Mouse (Mus musculus) monocyte, adult 5-6 weeks (primary cell): ENCODE measurements around the gene Uts2r. TPM values are rescaled to one million over a fixed set of nuclear protein-coding genes. Genes with fewer than 3 reads are reported as not detected.

ENCODE experiments used
- ATAC-seq: fragments of 153-309, 156-312 bp; replicated peaks from 2 replicates; pipeline ENCODE4 v1.8.0; 2017; ENCODE audit warnings: mild to moderate bottlenecking; ENCODE audit not compliant: low TSS enrichment, insufficient number of reproducible peaks, severe bottlenecking, poor library complexity, low FRiP score
- total RNA-seq: library from RNA; stranded (forward); fragments of 200-1000, 200-491, 200-594 nt; gene quantifications from 3 replicates; pipeline ENCODE4 v1.2.3, GENCODE M21; 2017

The Uts2r gene
- not detected in 3 replicates for total RNA-seq

DNA sequence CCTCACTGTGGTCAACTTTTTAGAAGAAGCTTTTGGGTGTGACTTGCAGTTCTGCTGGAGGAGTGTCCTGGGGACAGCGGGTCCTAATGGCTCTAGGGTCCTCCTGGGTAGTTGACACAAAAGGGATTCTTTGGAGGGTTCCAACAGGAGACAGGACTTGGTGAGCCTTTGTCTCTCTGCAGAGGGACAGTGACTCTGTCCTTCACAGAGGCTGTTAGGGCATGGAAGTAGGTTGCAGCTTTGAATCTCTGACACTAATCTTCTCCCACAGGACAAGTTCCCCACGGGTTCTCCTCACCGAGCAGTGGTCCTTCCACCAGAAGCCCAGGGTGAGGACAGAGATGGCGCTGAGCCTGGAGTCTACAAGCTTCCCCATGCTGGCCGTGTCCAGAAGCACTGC is at the start of gene Uts2r:
Gene Uts2r, plus strand, starts transcription at position 301 of the 400 bp plus-strand sequence.
- ATAC-seq: no peak

DNA sequence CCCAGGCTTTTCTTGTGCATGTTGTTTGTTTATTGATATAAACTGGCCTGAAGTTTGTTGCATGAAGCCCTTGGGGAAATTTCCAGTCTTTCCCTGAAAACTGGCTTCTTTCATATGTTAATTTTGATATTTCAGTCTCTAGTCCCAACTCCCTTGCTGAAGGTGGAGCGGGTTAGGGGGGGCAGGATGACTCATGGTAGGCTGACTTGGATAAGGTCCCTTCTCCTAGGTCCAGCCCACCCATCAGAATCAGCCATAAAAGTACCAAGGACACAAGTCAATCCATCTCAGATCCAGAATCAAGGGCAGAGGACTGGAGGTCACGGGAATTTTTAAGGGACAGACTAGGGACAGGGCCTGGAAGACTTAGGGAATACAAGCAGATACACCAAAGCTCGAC is 49.0 kb upstream of the Uts2r start:
- no peak for ATAC-seq

DNA sequence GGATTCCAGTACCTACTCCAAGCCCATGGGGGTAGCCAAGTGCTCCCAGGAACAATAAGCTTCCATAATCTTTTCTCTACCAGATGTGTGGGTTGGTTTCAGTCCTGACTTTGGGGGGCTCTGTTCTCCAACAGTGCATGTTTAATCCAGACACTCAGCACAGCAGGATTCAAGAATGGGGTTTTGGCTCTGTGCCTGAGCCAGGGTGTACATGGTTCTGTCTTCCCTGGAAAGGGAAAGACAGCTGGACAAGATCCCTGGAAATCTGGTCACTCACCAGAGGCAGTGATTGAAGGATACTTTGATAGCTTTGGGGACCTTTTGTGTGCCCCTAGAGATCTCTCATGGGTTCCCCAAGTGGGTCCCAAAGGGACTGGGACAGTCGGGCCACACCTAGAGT is 48.5 kb upstream of the Uts2r start:
- ATAC-seq: no peak

DNA sequence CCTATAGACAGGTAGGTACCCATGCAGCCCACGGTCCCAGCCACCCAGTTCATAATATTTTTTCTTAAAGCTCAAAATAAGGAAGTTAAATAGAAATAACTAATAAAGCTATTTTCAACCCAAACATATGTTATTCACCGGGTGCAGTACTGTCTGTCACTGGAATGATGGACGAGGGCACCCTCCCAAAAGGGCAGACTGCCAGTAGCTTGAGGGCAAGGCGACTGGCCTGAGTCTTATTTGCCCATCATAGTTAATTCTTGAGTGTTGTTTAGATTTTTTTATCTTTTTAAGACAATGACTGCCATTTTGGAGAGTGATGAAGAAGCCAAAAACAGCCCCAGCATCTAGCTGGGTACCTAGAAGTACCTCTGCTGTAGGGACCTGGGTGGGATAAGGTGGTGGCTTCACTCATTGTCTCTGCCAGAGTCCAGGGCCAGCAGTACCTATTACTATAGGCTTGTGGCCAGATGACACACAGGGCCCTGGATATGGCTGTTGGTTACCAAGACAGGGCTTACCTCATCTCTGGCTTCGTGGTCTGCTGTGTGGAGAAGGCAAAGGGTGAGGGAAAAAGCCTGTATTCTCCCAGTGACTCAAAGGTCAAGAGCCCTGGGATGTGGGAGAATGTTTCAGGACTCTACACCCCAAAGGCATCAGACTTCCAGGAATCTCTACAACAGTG is 47.8 kb upstream of the Uts2r start:
- no peak for ATAC-seq

DNA sequence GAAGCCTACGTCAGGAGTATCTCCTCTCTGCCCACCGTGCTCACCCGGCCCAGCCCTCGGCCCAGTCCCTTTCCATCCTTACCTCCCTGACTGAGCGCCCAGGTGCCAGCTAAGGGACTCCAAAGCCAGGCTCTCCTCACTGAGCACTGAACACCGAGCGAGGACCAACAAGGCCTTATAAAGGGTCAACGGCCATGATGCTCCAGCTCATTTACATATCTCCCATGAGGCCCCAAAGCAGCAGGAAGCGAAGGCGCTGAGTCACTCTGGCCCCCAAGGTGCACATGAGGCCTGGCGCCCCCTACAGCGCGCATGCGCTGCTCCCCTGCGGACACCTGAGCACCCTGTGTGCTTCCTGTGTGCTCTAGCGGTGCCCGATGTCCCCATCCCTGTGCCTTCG is 42.0 kb upstream of the Uts2r start:
- no peak for ATAC-seq

DNA sequence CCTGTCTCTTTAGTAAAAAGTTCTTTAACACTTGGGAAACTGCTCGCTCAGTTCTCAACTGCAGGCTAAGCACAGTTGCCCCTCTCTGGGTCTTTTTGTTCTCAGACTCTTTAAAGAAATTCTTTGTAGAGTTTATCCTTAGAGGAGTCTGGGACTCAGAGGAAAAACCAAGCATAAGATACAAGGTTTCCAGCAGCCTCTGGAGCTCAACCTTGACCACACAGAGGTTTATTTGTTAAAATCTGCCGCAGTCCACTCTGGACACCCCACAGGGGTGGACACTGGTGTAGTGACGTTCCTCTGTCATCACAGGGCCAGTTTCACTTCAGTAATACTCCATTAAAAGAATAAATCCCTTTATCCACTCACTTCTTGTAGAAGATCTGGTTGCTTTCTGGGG is 41.5 kb upstream of the Uts2r start, which contains the start of gene Tex19.2:
Gene Tex19.2, minus strand, starts transcription at position 101 of the 400 bp plus-strand sequence.
- no peak for ATAC-seq

DNA sequence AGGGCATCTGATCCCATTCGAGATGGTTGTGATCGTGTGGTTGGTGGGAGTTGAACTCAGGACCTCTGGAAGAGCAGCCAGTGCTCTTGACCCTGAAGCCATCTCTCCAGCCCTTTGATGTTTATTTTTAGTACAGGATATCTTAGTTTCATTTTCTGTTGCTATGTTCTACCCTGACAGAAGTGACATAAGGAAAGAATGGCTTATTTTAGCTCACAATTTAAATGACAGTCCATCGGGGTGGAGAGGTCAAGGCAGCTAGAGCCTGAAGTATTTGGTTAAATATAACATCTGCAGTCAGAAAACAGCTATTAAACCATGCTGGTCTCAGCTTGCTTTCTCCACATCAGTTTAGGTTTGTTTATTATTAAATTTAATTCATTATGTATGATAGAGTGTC is 38.9 kb upstream of the Uts2r start:
- ATAC-seq: no peak

DNA sequence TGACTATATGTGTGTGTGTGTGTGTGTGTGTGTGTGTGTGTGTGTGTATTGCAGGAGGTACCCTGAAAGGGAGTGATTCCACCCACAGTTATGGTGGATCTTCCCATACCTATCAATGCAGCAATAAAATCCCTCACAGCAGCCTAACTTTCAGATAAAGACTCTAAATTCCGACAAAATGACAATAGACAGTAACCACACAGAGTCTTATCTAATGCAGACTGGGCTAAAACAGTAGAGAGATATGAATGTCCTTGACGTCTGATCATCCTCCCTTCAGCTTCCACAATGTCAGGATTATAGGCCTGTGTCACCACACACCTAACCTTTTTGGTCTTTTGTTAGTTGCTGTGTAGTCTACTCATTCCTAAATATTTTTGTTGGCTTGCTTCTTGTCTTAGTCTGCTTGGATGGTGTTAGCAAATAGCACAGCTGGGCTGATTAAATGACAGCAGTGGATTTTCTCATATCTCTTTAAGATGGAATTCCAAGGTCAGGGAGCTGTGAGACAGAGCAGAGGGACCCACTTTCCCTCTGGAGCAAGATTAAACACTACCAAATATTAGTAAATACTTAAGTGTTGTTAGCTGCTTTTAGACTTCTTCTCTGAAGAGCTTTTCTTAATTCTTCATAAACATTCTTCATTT is 37.9 kb upstream of the Uts2r start:
- no peak for ATAC-seq

DNA sequence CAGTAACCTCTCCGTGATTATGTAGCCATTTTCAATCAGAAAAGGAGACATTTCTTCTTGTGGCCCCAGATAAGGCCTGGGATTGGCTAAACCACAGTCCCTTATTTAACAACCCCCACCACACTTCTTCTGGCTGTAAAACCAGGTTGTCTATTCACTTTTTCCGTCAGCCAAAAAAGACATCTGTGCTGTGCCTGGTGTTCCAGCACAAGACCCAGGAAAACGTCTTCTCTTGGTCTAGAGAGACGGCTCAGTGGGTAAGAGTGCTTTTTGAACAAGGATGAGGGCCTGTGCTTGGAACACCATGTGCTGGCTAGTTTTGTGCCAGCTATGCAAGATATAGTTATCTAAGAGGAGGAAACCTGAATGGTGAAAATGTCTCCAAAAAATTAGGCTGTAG is 36.6 kb upstream of the Uts2r start:
- ATAC-seq: no peak

DNA sequence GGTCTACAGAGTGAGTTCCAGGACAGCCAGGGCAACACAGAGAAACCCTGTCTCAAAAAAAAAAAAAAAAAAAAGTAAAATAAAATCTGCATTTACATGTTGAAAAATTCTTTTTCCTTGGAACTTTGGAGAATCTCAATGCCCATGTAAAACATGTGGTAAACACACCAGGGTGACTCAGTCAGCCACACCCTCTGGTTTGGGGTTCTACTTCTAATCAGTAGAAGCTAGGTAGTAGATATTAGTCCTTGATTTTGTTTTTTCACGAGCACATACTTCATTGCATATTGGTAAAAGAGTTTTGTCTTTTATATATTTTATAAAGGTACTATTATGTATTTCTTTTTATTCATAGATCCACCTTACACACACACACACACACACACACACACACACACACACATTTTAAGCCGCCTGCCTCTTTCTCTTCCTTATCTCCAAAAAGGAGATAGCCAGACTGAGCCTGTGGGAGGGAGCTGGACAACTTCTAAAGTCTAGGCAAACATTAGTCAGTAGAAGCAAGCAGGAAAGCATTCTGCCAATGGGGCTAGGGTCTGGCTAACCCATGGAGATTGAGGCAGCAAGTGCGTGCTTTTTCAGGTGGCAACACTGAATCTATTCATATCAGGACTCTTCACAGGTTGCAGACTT is 34.4 kb upstream of the Uts2r start:
- ATAC-seq: no peak

DNA sequence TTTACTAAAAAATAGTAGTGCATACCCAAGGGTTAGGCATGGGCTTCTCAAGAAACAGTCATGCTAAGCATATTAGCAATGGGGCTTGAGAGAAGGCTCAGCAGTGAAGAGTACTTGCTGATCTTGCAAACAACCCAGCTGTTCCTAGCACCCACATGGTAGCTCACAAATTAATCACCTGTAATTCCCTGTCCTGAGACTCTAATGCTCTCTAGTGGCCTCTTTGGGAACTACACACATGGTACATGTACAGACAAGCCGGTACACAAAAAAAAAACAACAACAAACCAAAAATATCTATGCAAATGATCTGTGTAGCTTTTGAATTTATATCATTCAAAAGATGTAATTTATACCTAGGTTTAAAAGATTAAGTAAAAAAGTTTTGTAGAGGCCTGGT is 33.7 kb upstream of the Uts2r start:
- ATAC-seq: no peak

DNA sequence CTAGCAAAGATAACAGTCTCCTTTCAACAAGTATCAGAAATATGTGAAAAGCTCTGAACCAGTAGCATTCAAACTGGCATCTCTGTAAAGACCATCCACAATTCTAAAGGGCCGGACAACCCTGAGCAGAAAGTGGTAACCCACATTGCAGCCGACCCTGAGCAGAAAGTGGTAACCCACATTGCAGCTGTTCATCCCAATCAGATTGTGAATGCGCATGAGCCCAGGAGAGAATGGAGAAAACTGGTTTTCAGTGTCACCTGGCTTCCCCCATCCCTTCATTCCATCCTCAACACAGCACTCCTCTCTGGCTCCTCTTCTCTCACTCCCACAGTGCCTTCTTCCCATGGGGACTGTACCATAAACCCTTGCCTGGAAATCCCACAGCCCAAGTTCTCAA is 32.6 kb upstream of the Uts2r start:
- no peak for ATAC-seq

DNA sequence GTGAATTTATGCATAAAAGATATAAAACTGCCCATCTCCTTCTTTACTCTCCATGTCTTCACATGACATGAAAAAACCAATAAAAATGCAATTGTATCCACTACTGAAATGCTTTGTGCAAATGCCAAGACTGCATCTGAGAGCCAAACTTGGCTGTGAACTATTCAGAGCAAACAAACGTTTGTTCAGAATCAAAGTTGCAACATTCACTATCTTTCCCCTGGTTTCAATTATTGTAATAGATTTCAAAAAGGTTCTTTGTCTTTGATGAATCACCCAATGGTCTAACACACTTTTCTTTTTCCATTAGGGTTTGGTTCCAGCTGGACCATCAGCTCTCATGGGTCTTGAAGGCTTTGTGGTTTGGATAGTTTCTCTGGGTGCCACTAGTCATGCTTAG is 30.5 kb upstream of the Uts2r start:
- ATAC-seq: no peak

DNA sequence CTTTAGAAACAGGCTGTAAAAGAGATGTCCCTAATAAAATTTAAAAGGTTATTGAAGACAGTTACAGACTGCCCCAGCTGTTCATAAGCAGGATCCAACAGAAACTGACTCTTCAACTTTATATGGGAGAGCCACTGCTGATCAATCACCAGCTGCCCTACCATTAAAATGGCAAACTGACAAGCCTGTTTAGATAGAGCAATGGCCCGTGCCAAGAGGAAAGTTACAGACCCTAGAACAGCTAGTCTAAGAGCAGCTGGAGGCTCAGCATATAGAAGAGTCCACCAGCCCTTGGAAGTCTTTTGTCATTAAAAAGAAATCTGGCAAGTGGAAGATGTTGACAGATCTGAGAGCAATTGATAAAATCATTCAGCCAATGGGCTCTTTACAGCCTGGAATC is 25.5 kb upstream of the Uts2r start:
- ATAC-seq: no peak

DNA sequence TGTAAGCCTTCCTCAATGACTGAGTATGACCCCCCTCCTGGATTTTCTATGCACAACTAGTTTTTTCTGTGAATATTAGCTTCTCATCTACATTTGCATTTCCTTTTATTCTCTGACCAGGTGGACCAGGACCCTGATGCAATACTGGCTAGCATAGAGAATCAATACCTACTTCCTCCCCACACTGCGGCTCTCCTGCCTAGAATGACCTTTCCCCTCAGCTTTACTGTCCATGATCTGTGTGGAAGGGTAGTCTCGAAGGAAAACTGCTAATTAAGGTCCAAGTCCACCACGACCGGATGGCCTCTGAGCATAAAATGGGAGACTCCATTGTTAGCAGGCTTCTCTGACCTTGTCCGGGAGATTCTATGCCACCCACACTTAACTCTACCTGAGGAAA is 22.4 kb upstream of the Uts2r start:
- ATAC-seq: no peak

DNA sequence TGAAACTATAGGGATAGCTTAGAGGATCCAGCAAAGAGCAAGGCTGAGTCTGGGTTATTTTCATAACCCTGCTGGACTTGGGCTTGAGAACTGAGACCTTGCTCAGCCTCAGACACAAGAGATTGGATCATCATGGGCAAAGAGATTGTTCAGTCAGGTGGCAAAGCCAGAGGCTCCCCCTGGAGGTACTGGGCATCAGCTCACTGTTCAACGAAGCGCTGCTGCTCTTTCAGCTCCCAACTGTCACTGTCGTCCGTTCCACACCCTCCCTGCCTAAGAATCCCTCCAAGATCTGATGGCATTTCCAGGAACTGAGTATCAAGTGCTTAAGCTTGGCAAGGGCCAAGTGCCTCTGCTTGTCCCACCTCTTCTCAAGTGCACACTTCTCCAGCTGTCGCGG is 21.3 kb upstream of the Uts2r start:
- ATAC-seq: no peak

DNA sequence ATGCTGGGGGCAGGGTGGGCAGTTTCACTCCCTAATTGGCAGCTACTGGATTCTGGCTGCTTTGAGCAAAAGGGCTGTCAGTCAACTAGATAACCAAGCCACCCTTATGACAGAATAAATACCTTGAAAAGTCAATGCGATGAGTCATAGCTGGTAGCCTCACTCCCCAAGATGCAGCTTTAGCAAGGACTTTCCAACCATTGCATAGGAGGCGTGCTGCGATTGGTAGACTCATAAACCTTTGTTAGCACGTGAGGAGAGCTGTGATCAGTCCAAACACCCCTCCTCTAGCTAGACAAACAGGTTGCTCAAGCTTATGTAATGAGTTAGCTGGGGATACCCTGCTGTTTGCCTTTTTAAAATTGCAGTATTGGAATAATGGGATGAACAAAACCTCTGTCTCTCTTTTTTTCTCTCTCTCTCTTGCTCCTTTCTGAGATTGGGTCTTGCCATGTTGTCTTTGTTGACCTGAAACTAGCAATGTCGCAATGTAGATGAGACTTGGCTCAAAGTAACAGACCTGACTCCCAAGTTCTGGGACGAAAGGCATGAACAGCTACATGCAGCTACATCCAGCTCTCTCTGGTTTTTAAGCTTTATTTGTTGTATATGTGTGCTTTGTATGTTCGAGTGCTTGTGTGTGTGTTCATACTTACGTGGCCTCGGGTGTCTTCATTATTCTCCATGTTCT is 16.6 kb upstream of the Uts2r start:
- no peak for ATAC-seq

DNA sequence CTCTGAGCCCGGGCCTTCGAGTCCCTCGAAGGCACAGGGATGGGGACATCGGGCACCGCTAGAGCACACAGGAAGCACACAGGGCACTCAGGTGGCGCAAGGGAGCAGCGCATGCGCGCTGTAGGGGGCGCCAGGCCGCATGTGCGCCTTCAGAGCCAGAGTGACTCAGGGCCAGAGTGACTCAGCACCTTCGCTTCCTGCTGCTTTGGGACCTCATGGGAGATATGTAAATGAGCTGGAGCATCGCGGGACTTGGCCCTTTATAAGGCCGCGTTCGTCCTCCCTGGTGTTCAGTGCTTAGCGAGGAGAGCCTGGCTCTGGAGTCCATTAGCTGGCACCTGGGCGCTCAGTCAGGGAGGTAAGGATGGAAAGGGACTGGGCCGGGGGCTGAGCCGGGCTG is 14.2 kb upstream of the Uts2r start, which contains the start of gene Tex19.1:
Gene Tex19.1, plus strand, starts transcription at position 279 of the 400 bp plus-strand sequence.
- no peak for ATAC-seq

DNA sequence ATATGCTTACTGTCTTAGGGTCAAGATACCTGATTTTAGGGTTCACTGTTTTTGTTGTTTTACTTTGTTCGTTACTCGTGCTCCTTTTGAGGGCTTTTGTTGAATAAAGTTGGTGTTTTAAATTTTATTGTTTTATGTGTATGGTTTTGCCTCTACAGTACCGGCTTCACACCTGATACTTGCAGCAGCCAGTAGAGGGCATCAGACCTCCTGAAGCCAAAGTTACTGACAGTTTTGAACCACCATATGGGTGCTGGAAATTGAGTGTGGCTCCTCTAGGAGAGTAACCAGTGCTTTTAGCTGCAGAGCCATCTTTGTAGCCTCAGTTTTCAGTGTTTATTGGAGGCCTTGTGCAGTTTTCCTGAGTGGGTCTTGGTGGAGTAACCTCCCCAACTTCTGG is 11.9 kb upstream of the Uts2r start:
- ATAC-seq: no peak

DNA sequence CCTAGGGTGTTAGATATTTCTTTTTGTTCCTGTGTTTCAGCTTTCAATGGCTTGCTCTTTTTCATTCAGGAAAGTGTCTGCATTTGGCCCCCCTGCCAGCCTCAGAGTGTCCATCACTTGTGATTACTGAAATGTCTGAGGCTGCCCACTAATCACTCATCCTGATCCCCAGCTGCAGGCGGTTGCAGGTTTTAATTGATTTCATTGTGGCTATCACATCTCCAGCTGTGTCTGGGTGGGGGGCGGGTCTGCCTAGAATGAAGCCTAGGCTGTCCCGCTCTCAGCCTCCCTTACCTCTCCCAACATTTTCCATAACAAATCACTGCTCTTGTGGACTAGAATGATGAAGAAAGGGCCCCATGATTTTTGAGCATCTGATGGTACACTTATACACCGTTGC is 5.9 kb upstream of the Uts2r start:
- ATAC-seq: no peak
